Mouse (Mus musculus) inflammation-experienced regulatory T-cells, adult 16 weeks (primary cell): ENCODE measurements around the gene Olfr913. TPM values are rescaled to one million over a fixed set of nuclear protein-coding genes. Genes with fewer than 3 reads are reported as not detected.

Source experiments
- polyA plus RNA-seq: library from polyadenylated mRNA; unstranded; fragments of 100-300 nt; shearing (Covaris generic); gene quantifications from one replicate; pipeline ENCODE4 v1.2.1, GENCODE M21; 2017

Olfr913 gene
- polyA plus RNA-seq = not detected

DNA sequence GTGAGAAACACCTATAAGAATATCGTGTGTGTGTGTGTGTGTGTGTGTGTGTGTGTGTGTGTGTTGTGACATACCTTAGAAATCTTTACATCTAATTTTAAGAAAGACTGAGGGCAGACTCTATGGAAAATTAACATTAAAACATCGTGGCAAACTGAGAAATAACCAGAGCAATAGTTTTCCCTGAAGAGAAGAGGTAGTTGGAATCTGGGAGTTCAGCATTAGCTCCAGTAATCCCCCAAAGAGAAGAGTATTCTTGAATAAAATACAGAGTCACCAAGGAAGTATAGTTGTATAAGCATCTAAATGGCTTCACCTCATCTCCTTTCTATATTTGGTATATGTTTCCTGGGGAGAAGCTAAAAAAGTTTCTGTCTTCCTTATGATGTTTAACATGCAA lies at the start of gene Olfr913:
Gene Olfr913, plus strand, starts transcription at position 301 of the 400 bp plus-strand sequence.

DNA sequence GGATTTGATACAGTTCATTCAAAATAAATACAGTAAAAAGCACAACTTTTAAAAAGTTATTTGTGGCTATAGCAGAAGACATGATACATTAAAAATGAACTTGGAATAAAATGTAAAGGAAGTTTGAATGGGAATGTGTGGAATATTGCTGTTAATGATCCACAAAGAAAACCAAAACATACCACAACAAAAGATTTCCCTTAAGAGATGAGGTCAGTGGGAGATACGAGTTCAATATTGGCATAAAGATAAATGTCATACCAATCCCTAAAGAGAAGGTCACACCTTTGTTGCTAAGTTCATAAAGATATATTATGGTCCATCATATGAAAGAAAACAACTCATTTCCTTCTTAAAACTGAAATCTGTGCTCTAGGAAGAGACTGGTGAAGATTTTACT lies 12.7 kb upstream of the Olfr913 start, which contains the start of gene Olfr912:
Gene Olfr912, plus strand, starts transcription at position 301 of the 400 bp plus-strand sequence.

DNA sequence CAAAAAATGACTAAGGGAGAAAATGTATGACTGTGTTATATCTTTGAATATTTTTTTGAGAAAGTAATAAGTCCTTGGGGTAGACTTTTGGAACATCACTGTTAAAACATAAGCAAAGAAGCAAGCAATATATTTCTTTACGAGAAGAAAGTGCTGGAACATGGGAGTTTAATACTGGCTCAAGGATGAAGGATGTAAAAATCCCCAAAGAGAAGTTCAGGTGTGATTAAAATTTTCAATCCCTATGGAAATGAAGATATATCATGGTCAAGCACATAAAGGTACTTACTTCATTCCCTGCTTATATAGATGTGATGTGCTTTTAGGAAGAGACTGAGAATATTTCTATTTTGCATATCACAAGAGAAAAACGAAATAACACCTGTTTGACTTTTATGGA lies 12.2 kb downstream of the Olfr913 start, which contains the start of gene Olfr914:
Gene Olfr914, plus strand, starts transcription at position 301 of the 400 bp plus-strand sequence.

Other genes with a start within 250 kb of the Olfr913 start
- not detected for gene Olfr898, start 244.3 kb upstream of the Olfr913 start, polyA plus RNA-seq
- 0.12 TPM for gene Olfr250, start 225.9 kb upstream of the Olfr913 start, polyA plus RNA-seq
- gene Olfr251, start 215.7 kb upstream of the Olfr913 start, polyA plus RNA-seq = not detected
- gene Olfr147, start 191.1 kb upstream of the Olfr913 start, polyA plus RNA-seq = not detected
- gene Olfr901, start 163.3 kb upstream of the Olfr913 start, polyA plus RNA-seq = not detected
- gene Olfr902, start 145.1 kb upstream of the Olfr913 start, polyA plus RNA-seq = not detected
- not detected for gene Olfr904, start 129.6 kb upstream of the Olfr913 start, polyA plus RNA-seq
- 0.11 TPM for gene Olfr905, start 121.7 kb upstream of the Olfr913 start, polyA plus RNA-seq
- gene Olfr906, start 105.7 kb upstream of the Olfr913 start, polyA plus RNA-seq = not detected
- gene Olfr907, start 97.0 kb upstream of the Olfr913 start, polyA plus RNA-seq = not detected
- gene Olfr911-ps1, start 71.2 kb upstream of the Olfr913 start, polyA plus RNA-seq = not detected
- not detected for gene Olfr910, start 54.9 kb upstream of the Olfr913 start, polyA plus RNA-seq
- 0.09 TPM for gene Olfr912, start 12.6 kb upstream of the Olfr913 start, polyA plus RNA-seq
- not detected for gene Olfr914, start 12.3 kb downstream of the Olfr913 start, polyA plus RNA-seq
- not detected for gene Olfr916, start 67.1 kb downstream of the Olfr913 start, polyA plus RNA-seq
- gene Olfr917, start 73.1 kb downstream of the Olfr913 start, polyA plus RNA-seq = not detected
- gene Olfr918, start 81.8 kb downstream of the Olfr913 start, polyA plus RNA-seq = not detected
- gene Olfr919, start 110.9 kb downstream of the Olfr913 start, polyA plus RNA-seq = not detected
- gene Vwa5a, start 125.5 kb downstream of the Olfr913 start, polyA plus RNA-seq = 58.3 TPM
- 0.10 TPM for gene Olfr920, start 159.5 kb downstream of the Olfr913 start, polyA plus RNA-seq
- not detected for gene Olfr921, start 180.3 kb downstream of the Olfr913 start, polyA plus RNA-seq
- not detected for gene Olfr922, start 221.9 kb downstream of the Olfr913 start, polyA plus RNA-seq
- gene Olfr923, start 233.8 kb downstream of the Olfr913 start, polyA plus RNA-seq = not detected